Mouse (Mus musculus) G1E (cell line): ENCODE data around the gene Lzts2. TPM values are rescaled to one million over a fixed set of nuclear protein-coding genes. Genes with fewer than 3 reads are reported as not detected.

Experiments
- ATAC-seq: 2 replicates; pipeline ENCODE4 v1.8.0; 2016; ENCODE audit warnings: mild to moderate bottlenecking; ENCODE audit not compliant: insufficient number of reproducible peaks, poor library complexity, low FRiP score, severe bottlenecking; ENCODE audit errors: extremely low read depth
- DNase-seq: peaks from one replicate; pipeline ENCODE4 v3.0.0; 2012; ENCODE audit warnings: low spot score
- H3K27me3 ChIP-seq: 2 replicates; pipeline ENCODE4 v1.6.1; 2012; ENCODE audit warnings: mild to moderate bottlenecking, low read length, inconsistent platforms; ENCODE audit not compliant: insufficient read depth
- H3K36me3 ChIP-seq: replicated peaks from 2 replicates; pipeline ENCODE3; 2012; ENCODE audit warnings: mild to moderate bottlenecking, inconsistent platforms
- H3K4me1 ChIP-seq: 2 replicates; pipeline ENCODE4 v1.6.1; 2012; ENCODE audit warnings: low read depth, low read length, inconsistent platforms, mixed read lengths; ENCODE audit not compliant: insufficient read depth
- H3K4me3 ChIP-seq: 2 replicates; pipeline ENCODE4 v1.5.1; 2012; ENCODE audit warnings: low read depth, mild to moderate bottlenecking, inconsistent platforms, low read length, moderate library complexity, mixed read lengths
- H3K9me3 ChIP-seq: replicated peaks from 2 replicates; pipeline ENCODE4 v1.6.1; 2012; ENCODE audit warnings: inconsistent platforms
- CTCF ChIP-seq: IDR thresholded peaks from 2 replicates; pipeline ENCODE4 v1.5.1; 2012; ENCODE audit warnings: low read depth, low read length, inconsistent platforms, mixed read lengths
- GATA1 ChIP-seq: IDR thresholded peaks from 2 replicates; pipeline ENCODE4 v1.6.1; 2012; ENCODE audit warnings: borderline replicate concordance, low read length, inconsistent platforms, mixed read lengths
- GATA2 ChIP-seq: IDR thresholded peaks from 2 replicates; pipeline ENCODE4 v1.6.1; 2012; ENCODE audit warnings: low read depth, low read length, inconsistent platforms, borderline replicate concordance
- POLR2AphosphoS5 ChIP-seq: IDR thresholded peaks from 2 replicates; pipeline ENCODE4 v1.6.1; 2012; ENCODE audit warnings: low read depth, low read length, inconsistent platforms; ENCODE audit not compliant: insufficient replicate concordance
- TAL1 ChIP-seq: conservative IDR thresholded peaks from 2 replicates; pipeline ENCODE4 v1.6.1; 2012; ENCODE audit warnings: low read depth, low read length, inconsistent platforms, mixed read lengths
- polyA plus RNA-seq: library from polyadenylated mRNA; stranded (reverse); fragments of >175 nt; gene quantifications from 2 replicates; pipeline ENCODE4 v1.2.3, GENCODE M21; 2012
- total RNA-seq, 2 experiments: library from RNA; stranded (forward) in 1 of 2; stranded (reverse) in 1 of 2; fragments of 200-1000 nt in 1 of 2; fragments of >200 nt in 1 of 2; fragmentation: Nextera tagmentation in 1 of 2; gene quantifications; 2 replicates each; pipeline ENCODE4 v1.2.3; 2014 to 2017

Gene Lzts2
- total and polyA plus RNA-seq, 3 experiments: 21.7 to 122 (median 32.7) TPM

DNA sequence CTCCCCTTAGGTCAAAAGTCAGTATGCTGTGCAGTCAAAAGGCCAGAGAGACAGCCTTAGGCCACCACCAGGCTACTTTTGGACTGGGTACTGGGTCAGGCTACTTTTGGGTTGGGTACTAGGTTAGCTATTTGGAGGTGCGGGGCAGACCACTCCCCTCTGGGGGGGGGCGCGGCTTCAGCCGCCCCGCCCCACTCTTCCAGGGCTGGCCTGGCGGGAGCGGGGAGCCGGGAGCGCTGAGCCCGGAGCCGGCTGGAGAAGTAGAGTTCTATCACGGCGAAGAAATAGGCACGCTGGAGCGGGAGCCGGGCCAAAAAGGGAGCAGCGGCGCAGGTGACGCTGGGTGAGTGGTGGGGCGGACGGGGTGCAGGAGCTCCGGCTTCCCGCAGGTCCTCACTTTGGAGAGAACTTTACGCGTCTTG lies 778 bp downstream of the Lzts2 start:
- DNase-seq: no peak

DNA sequence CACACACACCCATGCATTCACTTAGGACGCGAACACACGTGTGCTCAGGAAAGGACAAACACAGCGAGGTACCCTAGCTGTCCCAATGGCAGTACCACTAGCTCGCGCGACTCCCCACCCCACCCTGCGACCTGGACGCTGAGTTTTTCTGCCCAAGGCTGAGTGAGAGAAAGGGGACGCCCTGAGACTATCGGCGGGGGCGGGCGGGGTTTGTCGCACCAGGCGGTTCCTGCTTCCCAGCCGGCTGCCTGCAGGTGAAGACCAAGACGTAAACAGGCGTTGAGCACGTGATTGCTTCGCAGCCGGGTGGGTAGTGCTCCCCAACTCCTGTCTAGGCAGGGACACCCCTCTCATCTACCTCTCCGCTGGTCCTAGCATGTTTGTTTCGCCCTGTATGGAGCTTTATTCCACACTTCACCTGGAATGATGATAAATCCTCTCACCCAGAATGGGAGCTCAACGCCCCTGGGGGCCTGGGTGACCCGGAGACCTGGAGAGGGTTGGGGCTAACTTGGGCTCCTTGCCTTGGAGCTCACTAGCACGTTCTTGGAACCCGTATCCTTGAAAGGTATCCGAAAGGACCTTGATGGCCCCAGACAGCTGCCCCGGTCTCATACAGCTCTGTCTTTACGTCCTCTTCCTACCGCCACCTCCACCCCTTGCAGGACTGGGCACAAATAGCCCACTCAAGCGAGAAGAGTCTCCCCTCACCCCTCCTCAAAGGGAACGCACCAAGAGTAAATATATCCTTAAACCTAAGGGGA lies 1.5 kb downstream of the Lzts2 start:
- H3K4me3 ChIP-seq: peak overlapping the region; percentile 76
- H3K36me3 ChIP-seq: peaks cover 35% of the 10 kb centered on the region
- peaks cover 68% of the 10 kb centered on the region for H3K4me1 ChIP-seq
- no peak for TF ChIP-seq TAL1
- no peak for TF ChIP-seq CTCF
- TF ChIP-seq GATA2: no peak
- no peak for TF ChIP-seq POLR2AphosphoS5
- TF ChIP-seq GATA1: no peak
- ATAC-seq: 0 out of 2 replicates have a peak, but pooled peaks have one; percentile 5
- H3K9me3 ChIP-seq: no peaks in the 10 kb centered on the region
- no peaks in the 10 kb centered on the region for H3K27me3 ChIP-seq
- peak; percentile 61 for DNase-seq

More for the DNA sequence above, 778 bp downstream of the Lzts2 start:
- Histone ChIP-seq H3K9me3 (no peaks in the 10 kb centered on the region), H3K36me3 (peaks cover 35% of the 10 kb centered on the region), H3K4me1 (peaks cover 64% of the 10 kb centered on the region), H3K4me3 (peak overlapping the region; percentile 76), H3K27me3 (no peaks in the 10 kb centered on the region)
- no peak for ATAC-seq
- TF ChIP-seq POLR2AphosphoS5 (no peak), GATA1 (no peak), GATA2 (no peak), CTCF (no peak), TAL1 (no peak)

- Histone ChIP-seq H3K4me3 (peak overlapping the region; percentile 76), H3K36me3 (peaks cover 35% of the 10 kb centered on the region), H3K27me3 (no peaks in the 10 kb centered on the region), H3K4me1 (peaks cover 76% of the 10 kb centered on the region), H3K9me3 (no peaks in the 10 kb centered on the region)
- DNase-seq (peak; percentile 72), ATAC-seq (no peak)
- TF ChIP-seq TAL1 (no peak), GATA1 (no peak), POLR2AphosphoS5 (no peak), CTCF (no peak), GATA2 (no peak)
Observed at GRCm38 (mm10) chr19:45016341-45017215, 2.4 kb downstream of the Lzts2 start.

DNA sequence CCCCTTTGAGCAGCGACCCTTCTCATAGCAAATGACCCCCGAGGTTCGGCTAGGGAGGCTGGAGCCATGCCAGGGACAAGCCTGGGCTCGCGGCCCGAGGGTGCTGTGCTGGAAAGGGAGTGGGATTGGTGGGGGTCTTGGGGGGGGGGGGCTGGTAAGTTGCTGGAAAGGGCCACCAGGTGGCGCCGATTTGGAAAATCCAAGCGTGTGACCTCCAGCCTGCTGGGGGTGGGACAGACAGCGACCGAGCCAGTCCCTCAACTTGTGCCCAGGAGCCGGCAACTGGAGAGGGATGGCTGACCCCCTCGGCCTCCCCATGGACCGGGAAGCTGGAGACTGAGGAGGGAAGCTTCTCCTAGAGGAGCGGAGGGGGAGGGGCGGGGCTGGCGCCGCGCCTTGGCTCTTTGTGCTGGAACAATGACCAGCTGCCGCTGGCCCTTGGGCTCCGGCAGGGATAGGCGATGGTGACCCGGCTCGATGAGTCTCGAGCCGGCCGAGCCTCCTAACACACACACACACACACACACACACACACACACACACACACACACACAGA lies 3.1 kb downstream of the Lzts2 start:
- Histone ChIP-seq H3K4me3 (peak overlapping the region; percentile 76), H3K27me3 (no peaks in the 10 kb centered on the region), H3K36me3 (peaks cover 34% of the 10 kb centered on the region), H3K4me1 (peaks cover 78% of the 10 kb centered on the region), H3K9me3 (no peaks in the 10 kb centered on the region)
- DNase-seq (peak; percentile 75), ATAC-seq (no peak)
- TF ChIP-seq POLR2AphosphoS5: no peak
- TF ChIP-seq GATA2: no peak
- TF ChIP-seq GATA1: no peak

DNA sequence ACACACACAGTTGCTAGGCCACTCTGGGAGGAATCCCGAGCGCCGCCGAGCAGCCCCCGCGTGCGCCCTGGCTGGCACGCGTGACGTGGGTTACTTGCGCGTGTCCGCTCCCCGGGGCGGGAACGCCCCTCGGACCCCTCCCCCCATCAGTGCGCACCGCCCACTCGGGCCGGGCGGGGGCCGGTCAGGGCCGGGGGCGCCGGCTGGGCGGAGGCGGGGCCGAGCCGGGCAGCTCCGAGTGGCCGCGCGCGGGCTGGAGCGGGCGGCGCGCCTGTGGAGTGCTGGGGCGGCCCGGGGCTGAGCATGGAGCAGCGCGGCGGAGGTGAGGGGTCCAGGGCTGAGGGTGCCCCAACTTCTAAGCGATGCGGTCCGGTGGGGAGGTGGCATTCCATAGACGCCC lies 3.7 kb downstream of the Lzts2 start:
- H3K36me3 ChIP-seq: peaks cover 34% of the 10 kb centered on the region
- H3K4me3 ChIP-seq: peak overlapping the region; percentile 76
- DNase-seq (peak; percentile 66), ATAC-seq (no peak; the same call in 1 of the 2 replicates)
- H3K4me1 ChIP-seq: peaks cover 76% of the 10 kb centered on the region
- no peaks in the 10 kb centered on the region for H3K9me3 ChIP-seq
- TF ChIP-seq CTCF (no peak), POLR2AphosphoS5 (no peak), GATA2 (no peak), GATA1 (no peak), TAL1 (no peak)
- H3K27me3 ChIP-seq: no peaks in the 10 kb centered on the region

- H3K4me3 ChIP-seq: peak overlapping the region; percentile 76
- peaks cover 33% of the 10 kb centered on the region for H3K36me3 ChIP-seq
- DNase-seq (no peak), ATAC-seq (no peak)
- no peak for TF ChIP-seq GATA1
- no peak for TF ChIP-seq GATA2
- TF ChIP-seq TAL1: no peak
- no peak for TF ChIP-seq POLR2AphosphoS5
- no peak for TF ChIP-seq CTCF
- H3K9me3 ChIP-seq: no peaks in the 10 kb centered on the region
- H3K27me3 ChIP-seq: no peaks in the 10 kb centered on the region
- peaks cover 73% of the 10 kb centered on the region for H3K4me1 ChIP-seq
Observed at GRCm38 (mm10) chr19:45018351-45018831, 4.2 kb downstream of the Lzts2 start.
